ENCODE assay signal across 26 mouse cellular contexts in genomic region chr6:100404161-100404560, GRCm38 (mm10).
"Had no signal": no experiment of that assay in that cellular context is flagged by ENCODE, and none has a peak within 500 bp of the region (broad histone marks: within the 10 kb centered on the region; RNA-seq: fewer than 3 reads in every experiment).

No protein-coding gene starts in this region.

- H3K9ac ChIP-seq: heart, embryonic 13.5 days; heart, embryonic 15.5 days; hindbrain, embryonic 13.5 days; intestine, embryonic 15.5 days; kidney, embryonic 15.5 days; liver, embryonic 13.5 days had no signal

- H3K4me2 ChIP-seq: heart, embryonic 11.5 days; heart, embryonic 13.5 days; heart, embryonic 15.5 days; hindbrain, embryonic 13.5 days; intestine, embryonic 15.5 days; kidney, embryonic 15.5 days; liver, embryonic 11.5 days; liver, embryonic 13.5 days had no signal

- H3K4me3 ChIP-seq: heart, adult 2 months; heart, embryonic 13.5 days; heart, embryonic 15.5 days; hindbrain, embryonic 13.5 days; intestine, embryonic 15.5 days; kidney, embryonic 15.5 days; liver, embryonic 13.5 days had no signal

- H3K27ac ChIP-seq: heart, adult 2 months; heart, embryonic 13.5 days; heart, embryonic 15.5 days; hindbrain, embryonic 13.5 days; intestine, embryonic 15.5 days; kidney, embryonic 15.5 days; kidney, postnatal 0 days; liver, embryonic 13.5 days had no signal

- H3K27me3 ChIP-seq: intestine, embryonic 15.5 days; kidney, embryonic 15.5 days; liver, embryonic 13.5 days had no signal

- H3K4me1 ChIP-seq: heart, embryonic 13.5 days; liver, embryonic 13.5 days had no signal

- ATAC-seq: hindbrain, embryonic 16.5 days; inflammation-experienced regulatory T-cells, adult 6 months; intestine, embryonic 15.5 days had no signal

- H3K36me3 ChIP-seq: heart, embryonic 13.5 days; heart, embryonic 15.5 days; hindbrain, embryonic 13.5 days; intestine, embryonic 15.5 days; kidney, embryonic 15.5 days; liver, embryonic 13.5 days had no signal

- DNase-seq: gastrocnemius, postnatal 14 days; gastrocnemius, postnatal 36 days; heart, adult 11 months; heart, adult 2 months; heart, postnatal 14 days; heart, postnatal 36 days; kidney, adult 11 months; kidney, adult 2 months; kidney, adult 9 months; kidney, postnatal 14 days; kidney, postnatal 36 days; layer of hippocampus, adult 9-11 months; layer of hippocampus, postnatal 36 days; left cerebral cortex, postnatal 4 days; liver; liver, embryonic 13.5 days had no signal

- H3K9me3 ChIP-seq: heart, embryonic 13.5 days; heart, embryonic 15.5 days; hindbrain, embryonic 13.5 days; intestine, embryonic 15.5 days; kidney, embryonic 15.5 days; liver, embryonic 13.5 days had no signal
